Mouse (Mus musculus) adrenal gland (tissue): ENCODE measurements around the gene Gm3238.
"Not testable (repeated sequence)": the region's sequence is repeated elsewhere in the genome, so short reads cannot be mapped to it uniquely, and the experiment has no call there.

ENCODE experiments used
- intact Hi-C: fragments of 180-260 bp; cut with DNase I; formaldehyde crosslinking; loops from one replicate; pipeline ENCODE4 v1.15.1; 2025

Gm3238 gene

DNA sequence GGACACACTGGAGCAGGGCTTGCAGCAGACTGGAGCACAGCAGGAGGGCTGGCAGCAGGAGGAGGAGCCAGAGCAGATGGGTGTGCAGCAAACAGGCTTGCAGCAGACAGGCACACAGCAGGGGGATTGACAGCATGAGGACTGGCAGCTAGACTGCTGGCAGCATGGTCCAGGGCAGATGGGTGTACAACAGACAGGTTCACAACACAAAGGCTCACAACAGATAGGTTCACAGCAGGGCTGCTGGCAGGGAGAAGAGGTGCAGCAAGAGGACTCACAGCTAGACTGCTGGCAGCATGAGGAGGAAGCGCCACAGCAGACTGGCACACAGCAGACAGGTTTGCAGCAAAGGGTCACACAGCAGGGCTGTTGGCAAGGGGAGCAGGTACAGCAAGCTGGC is 20.4 kb downstream of the Gm3238 start:
- intact Hi-C loops: not testable (repeated sequence)

DNA sequence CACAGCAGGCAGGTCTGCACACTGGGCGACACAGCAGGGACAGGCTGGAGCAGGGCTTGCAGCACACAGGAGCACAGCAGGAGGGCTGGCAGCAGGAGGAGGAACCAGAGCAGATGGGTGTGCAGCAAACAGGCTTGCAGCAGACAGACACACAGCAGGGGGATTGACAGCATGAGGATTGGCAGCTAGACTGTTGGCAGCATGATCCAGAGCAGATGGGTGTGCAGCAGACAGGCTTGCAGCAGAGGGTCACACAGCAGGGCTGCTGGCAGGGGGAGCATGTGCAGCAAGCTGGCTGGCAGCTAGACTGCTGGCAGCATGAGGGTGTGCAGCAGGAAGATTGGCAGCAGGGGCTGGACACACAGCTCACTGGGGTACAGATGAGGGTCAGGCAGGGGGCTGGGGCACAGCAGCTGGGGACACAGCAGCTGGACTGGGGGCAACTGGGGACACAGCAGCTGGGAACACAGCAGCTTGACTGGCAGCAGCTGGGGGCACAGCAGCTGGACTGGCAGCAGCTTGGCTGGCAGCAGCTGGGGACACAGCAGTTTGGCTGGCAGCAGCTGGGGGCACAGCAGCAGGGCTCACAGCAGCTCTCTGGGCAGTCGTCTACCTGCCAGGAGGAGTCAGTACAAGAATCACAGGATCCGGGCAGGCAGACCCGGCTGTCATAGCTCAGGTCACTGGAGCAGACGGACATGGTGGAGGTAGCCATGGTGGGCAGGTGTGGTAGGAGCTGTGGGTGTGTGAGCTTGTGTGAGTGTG is 29.0 kb downstream of the Gm3238 start, which contains the start of gene Gm18596:
Gene Gm18596, minus strand, starts transcription at position 715 of the 765 bp plus-strand sequence.
- intact Hi-C loops: not testable (repeated sequence)

DNA sequence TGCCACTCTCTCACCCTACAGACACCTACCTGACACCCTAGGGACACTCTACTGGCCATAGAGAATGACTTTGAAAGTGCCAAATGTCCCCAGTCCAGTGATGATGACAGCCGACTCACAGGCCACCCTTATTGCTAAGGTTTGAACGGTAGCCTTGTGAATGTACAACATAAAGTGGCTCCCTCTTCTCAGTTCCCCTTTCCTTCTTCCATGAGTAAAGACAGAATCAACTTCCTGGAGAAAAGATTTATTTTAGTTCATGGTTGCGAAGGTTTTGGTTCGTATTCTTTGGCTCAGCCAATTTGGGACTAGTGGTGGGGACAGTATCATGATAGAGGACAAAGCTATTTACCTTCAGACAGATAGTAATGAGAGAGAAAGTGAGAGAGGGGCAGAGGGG is 32.2 kb downstream of the Gm3238 start:
- intact Hi-C loops: no loop called here

DNA sequence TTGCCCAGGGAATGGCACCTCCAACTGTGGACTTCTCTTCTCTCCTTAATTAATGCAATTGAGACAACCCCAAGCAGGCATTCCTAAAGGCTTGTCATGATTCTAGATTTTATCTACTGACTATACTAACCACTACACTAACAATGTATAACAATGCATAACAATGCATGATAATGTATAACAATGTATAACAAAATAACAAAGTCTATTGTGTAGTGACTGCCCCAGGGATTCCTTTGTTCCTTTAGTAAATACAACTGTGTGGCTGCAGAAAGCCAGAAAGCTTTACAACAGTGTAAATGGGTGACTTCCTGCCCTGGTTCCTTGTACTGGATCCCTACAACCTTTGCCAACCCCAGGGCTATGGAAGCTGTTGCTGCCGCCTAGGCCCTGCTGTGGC is 35.2 kb downstream of the Gm3238 start:
- intact Hi-C loops: no loop called here

DNA sequence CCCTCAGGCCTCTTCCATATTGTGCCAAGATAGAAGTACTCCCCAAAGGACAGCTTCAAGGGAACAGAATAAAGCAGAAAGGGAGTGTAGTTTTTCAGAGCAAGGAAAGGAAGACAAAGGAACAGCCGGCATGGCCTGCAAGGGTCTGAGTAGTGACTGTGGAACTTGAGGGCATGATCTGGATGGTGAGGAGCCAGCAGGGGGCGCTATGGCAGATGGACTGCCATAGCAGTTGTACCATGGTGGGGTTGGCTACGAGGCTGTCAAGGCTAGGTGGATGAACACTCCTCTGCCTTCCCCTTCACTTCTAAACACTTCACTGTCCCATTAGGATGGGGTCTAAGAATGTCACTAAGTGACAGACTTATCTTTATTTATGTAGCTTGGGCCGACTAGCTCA is 41.9 kb downstream of the Gm3238 start:
- intact Hi-C loops: loop anchor here (5.0 kb wide), 1 partner anchor 148 kb away; no protein-coding TSS in a partner anchor

DNA sequence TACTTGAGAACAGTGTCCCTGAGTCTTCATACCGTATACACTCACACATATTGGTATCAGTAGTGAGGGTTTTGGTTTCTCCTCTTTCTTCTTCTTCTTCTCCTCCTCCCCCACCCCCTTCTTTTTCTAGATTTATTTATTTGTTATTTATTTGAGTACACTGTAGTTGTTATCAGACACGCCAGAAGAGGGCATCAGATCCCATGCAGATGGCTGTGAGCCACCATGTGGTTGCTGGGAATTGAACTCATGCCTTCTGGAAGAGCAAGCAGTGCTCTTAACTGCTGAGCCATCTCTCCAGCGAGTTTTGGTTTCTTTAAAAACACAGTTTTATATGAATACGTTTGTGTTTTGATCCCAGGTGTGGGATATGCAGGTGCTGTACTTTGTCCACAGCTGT is 42.8 kb downstream of the Gm3238 start:
- intact Hi-C loops: loop anchor here (5.0 kb wide), 1 partner anchor 149 kb away; no protein-coding TSS in a partner anchor

DNA sequence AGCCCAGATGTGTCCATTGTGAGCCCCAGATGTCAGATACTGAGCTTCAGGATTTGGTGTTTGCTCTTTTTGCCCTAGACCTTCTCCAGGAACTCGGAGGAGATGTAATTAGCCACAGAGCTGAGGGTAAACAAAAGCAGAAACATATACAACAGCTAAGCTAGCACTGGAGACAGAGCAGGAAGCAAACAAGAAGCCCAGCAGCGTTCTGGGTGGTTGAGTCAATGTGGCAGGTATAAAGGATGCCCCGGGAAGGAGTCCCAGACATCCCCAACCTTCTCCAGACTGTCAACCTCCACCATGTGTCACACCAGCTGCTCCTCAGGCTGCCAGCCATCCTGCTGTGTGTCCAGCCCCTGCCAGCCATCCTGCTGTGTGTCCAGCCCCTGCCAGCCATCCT is 44.9 kb downstream of the Gm3238 start, which contains the start of gene Gm10100:
Gene Gm10100, plus strand, starts transcription at position 301 of the 400 bp plus-strand sequence.
- intact Hi-C loops: loop anchor here (5.0 kb wide), 1 partner anchor 151 kb away; no protein-coding TSS in a partner anchor

DNA sequence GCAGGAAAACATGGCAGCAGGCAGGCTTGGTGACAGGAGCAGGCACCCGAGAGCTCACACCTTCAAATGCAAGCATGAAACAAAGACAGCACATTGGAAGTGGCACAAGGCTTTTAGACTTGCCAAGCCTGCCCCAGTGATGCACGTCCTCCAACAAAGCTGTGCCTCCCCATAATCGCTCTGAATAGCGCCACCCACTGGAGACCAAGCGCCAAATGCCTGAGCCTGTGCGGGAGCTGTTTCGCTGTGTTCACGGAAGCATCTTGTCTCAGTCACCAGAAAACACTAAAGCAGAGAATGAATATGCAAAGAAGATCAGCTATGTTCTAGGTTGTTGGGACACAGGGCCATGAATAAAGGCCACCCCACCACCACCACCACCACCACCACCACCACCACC is 46.3 kb downstream of the Gm3238 start:
- intact Hi-C loops: loop anchor here (5.0 kb wide), 1 partner anchor 152 kb away; no protein-coding TSS in a partner anchor
